Mouse (Mus musculus): ENCODE measurements at regions not wholly inside any gene's neighbourhood (a gene's known extent, or its start where the extent isn't known, plus 50 kb on each side); places are given as distances from the start of the nearest gene placed in this dataset.
A peak's percentile ranks its signal among the peaks of the same experiment; 100 is the strongest.

- no peak for DNase-seq (ENCODE audit: low read depth, low spot score)
Measured at GRCm38 (mm10) chr13:101824962-101825361, 56.9 kb upstream of the Pik3r1 start.

- DNase-seq (ENCODE audit: low read depth, low spot score), result no peak
Measured at GRCm38 (mm10) chr13:101831872-101832629, 64.0 kb upstream of the Pik3r1 start.

DNA sequence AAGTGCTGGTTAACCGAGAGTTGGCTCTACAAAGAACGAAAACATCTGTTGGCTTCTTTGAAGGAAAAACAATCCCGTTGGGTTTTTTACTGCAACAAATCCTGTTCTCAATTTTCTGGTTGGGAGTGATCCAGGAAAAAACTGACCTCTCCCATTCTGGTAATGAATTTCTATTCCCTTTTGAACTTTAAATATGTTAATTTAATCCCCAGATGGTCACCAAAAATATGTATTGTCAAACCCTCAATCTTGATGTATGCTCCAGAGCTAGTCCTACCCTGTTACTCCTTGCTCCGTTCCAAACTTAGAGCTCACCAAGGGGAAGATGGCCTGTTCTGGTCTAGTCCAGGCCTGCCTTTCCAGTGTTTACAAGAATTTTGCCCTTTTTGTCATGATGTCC lies 66.5 kb upstream of the Pik3r1 start:
- no peak for DNase-seq (ENCODE audit: low read depth, low spot score)

- no peak for DNase-seq (ENCODE audit: low read depth, low spot score)
Measured at GRCm38 (mm10) chr13:101836992-101837391, 69.0 kb upstream of the Pik3r1 start.

DNA sequence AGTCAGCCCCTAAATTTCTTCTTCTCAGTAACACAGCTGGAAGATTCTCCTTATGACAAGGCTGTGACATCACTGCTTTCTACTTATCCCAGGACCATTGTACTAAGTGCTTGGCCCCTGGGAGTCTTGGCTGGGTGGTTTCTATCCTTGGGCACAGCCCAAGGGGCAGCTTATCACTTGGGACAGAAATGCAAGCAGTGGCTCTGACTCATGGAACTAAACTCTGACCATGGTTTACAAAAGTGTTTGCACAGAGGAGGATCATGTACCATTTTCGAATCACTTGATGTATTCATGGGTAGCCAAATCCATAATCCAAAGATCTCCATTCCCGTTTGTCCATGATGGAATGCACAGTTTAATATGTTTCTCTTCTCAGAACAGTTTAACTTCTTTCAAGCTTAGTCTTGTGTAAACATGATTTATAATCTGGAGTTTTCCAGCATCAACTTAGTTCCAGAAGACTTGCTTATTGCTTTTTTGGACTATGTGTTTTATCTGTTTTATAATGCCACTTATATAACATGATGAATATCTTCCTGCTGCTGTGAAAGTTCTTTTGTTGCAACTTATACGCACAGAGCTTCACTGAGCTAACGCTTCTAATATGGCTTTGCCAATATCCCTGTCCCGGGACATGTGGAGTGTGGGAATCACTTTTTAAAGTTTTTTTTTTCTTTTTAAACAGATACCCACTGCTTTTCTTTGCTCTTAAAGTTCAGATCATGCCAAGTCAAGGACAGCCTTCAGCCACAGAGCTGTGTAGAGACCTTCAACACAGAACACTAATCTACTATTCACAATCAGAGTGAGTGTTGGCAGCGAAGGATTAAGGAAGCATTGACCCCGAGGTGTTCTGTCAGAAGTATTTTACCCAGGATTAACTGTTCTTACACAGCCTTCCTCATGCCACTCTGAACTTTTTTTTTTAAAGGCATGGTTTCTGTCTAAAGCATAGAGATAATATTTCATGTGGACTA lies 76.7 kb upstream of the Pik3r1 start:
- no peak for DNase-seq (ENCODE audit: low read depth, low spot score)

DNA sequence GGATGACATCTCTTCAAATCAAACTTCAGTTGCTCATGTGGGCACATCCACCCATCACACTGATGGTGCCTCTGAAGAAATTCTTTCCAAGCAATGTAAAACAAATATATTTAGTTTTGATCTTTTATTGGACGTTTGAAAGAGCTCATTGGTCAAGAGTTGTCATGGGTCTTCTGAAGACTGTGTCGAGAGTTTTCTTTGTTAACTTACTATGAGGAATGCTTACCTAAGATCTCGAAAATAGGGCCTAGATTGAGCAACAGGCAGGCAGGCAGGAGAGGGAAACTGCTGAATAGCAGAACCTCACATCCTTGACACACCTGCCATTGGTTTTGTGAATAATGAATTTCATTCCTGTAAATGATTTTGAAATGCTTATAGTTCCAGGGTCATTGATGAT lies 78.0 kb upstream of the Pik3r1 start:
- no peak for DNase-seq (ENCODE audit: low read depth, low spot score)

DNA sequence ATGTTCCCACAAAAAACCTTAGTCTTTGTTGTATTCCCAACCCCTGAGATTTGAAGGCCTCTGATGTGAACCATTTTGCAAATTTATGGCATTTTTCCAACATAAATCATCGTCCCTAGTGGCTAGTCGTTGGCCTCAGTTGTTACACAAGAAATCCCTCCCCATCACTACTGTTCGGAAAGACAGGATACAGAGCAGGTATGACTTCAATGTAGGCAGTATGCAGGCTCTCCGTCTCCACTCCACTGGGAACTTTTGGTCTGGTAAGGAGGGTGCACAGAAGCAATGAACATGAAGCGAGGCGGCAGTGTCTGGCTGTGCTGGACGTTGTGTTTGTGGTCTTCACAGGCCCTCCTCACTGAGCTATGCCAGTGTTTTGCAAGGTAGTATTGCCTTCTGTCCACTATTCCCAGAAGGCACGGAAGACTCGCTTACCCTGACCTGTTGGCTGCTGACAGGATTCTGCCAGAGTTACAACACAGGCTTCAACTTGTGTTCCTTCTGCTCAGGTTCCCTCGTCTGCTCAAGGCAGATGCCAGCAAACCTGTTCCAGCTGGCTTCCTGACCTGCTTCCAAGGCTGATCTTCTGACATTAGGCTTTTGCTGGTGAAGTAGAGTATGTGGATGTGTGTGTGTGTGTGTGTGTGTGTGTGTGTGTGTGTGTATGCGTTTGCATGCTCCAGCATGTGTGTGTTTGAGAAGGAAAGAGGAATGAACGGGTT lies 80.0 kb upstream of the Pik3r1 start:
- no peak for DNase-seq (ENCODE audit: low read depth, low spot score)

GRCm38 (mm10) chr13:101848601-101849147 lies 80.7 kb upstream of the Pik3r1 start:
- DNase-seq (ENCODE audit: low read depth, low spot score), result no peak

- DNase-seq (ENCODE audit: low read depth, low spot score), result no peak
Measured at GRCm38 (mm10) chr13:101849416-101849815, 81.4 kb upstream of the Pik3r1 start.

DNA sequence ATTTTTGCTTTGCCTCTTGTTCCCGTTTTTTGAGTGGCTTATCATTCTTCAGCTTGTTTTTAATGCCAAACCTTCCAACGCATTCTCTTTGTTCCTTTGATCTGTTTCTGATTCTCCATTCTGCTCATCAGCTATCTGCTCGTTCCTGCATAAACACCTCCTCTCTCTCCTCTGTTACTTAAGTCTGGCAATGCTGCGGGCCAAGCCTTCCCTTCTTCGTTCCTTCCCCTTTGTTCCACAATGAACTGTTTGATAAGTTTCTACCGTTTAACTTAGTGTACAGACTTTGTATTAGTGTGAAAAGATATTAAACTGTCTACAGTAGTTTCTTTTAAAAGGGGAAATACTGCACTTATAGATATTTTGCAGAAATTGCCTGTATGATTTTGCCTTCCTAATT lies 83.3 kb upstream of the Pik3r1 start:
- DNase-seq (ENCODE audit: low read depth, low spot score), result no peak

DNA sequence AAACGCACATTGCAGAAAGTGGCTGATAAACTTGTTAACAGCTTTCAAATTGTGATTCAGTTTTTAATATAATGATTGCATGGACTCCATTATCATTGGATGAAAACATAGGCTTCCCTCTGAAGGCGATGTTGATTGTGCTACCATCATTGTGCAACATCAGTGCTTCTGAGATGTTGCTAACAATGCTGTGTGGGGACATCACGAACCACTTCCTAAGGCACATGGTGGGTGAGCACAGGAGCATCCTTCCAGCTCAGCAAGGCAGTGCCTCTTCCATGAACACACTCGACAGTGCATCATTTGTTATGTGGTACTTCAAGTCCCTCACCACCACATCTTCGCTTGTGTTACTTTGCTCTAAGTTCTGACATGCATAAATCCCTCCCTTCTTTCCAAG lies 84.9 kb upstream of the Pik3r1 start:
- no peak for DNase-seq (ENCODE audit: low read depth, low spot score)

DNA sequence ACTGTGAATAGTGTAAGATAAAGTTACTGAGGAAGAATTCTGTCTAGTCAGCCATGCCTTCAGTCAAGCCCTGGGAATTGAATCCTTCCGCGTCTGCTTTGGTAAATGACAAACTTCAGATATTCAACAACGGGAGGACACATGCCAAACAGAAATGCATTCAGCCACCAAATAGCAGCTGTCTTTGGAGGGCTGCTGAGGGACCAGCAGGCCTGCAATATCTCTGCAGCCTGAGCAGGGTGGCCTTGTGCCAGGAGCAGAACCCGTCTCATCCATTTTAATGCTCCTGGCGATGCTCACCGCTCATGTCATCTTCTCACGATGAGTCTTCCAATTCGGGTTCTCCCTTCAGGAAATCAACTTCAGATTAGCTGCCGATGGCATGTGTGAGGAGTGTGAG lies 87.1 kb upstream of the Pik3r1 start:
- DNase-seq (ENCODE audit: low read depth, low spot score), result no peak

- no peak for DNase-seq (ENCODE audit: low read depth, low spot score)
Measured at GRCm38 (mm10) chr13:101860704-101861103, 92.7 kb upstream of the Pik3r1 start.

GRCm38 (mm10) chr13:101862011-101862410 lies 94.0 kb upstream of the Pik3r1 start:
- DNase-seq (ENCODE audit: low read depth, low spot score), result no peak

DNA sequence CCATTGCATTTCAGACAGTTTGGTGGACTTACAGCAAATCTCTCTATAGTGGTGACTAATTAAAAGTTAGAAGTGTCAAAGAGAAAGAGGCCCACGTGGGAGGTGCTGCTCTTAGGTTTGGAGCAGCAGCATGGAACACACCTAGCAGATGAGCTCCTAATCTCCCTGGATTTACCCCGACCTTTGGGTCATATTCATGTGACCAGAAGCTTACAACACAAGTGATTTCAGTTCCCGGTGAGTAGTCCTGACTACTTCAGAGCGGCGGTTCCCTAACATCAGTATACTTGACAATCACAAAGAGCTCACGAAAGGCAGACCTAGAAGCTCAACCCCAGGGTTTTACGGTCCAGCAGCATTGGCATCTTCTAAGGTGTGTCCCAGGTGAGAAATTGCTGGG lies 95.0 kb upstream of the Pik3r1 start:
- no peak for DNase-seq (ENCODE audit: low read depth, low spot score)

GRCm38 (mm10) chr13:101863602-101864001 lies 95.6 kb upstream of the Pik3r1 start:
- no peak for DNase-seq (ENCODE audit: low read depth, low spot score)

DNA sequence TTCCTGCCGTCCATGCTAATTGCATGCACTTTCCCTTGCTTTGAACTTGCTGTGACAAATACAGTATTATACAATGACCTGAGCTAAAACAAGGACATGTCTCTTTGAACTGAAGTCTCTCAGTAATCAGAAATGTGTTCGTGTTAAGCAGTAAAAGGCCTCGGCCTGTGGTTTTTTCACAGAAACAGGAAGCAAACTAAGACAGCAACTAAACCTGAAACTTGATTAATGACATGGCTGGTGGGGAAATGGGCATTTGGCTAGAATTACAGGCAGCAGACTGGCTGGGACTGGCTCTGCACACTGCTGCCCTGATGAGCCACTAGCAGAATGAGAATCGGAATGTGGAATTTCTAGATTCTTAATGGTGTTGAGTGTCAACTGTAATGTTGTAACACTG lies 98.8 kb upstream of the Pik3r1 start:
- DNase-seq (ENCODE audit: low read depth, low spot score), result peak; percentile 21

DNA sequence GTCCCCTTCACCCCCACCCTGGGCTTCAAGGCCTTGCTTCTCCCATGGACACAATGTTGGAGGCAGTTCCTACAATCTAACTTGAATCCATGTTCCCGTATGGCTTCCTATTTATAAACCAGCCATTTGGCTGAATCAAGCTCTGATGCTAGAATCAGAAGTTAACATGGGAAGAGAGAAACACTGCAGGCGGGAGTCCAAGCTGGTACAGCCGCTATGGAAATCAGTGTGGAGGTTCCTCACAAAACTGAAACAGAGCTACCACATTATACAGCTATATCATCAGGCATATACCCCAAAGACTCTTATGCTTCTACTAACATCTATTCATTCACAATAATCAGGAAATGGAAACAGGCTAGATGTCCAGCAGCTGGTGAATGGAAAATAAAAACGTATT lies 106.7 kb upstream of the Pik3r1 start:
- no peak for DNase-seq (ENCODE audit: low read depth, low spot score)

- no peak for DNase-seq (ENCODE audit: low read depth, low spot score)
Measured at GRCm38 (mm10) chr13:101876069-101876468, 108.1 kb upstream of the Pik3r1 start.

GRCm38 (mm10) chr13:101876601-101877000 lies 108.6 kb upstream of the Pik3r1 start:
- no peak for DNase-seq (ENCODE audit: low read depth, low spot score)

- DNase-seq (ENCODE audit: low read depth, low spot score), result no peak
Measured at GRCm38 (mm10) chr13:101878168-101878567, 110.2 kb upstream of the Pik3r1 start.

DNA sequence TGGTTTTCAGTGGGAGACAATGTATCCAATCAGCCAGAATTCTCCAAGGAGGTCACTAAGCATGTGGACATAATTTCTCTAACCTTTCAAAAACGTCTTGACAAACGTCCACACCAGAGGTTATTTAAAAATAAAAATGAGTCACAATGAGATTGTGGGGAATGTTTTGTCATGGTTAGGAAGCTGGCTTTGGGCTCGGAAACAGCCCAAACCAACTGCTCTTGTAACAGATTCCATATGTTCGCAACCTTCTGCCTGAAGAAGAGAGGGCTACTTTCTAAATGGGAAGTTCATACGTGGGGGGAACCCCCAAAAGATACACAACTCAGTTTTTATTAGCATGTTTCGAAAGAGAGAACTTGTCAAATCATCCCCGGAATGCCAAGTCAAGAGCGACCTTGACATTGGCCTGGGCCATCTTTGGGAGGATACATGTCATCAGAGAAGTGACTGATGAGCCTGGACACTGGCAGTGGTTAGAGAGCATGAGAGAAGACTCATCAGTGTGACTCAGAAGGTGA lies 111.6 kb upstream of the Pik3r1 start:
- DNase-seq (ENCODE audit: low read depth, low spot score), result no peak

Measured in CD4-positive, CD25-positive, alpha-beta regulatory T cell, adult 2 months (primary cell).